Mouse (Mus musculus): ENCODE data around the gene 2310034G01Rik.

2310034G01Rik gene

GRCm38 (mm10) chr19:46329031-46329641 lies 21.0 kb downstream of the 2310034G01Rik start:
- in situ Hi-C loops (cut with MboI, MseI): no loop called here

GRCm38 (mm10) chr19:46328081-46329030 lies 21.7 kb downstream of the 2310034G01Rik start, which contains the start of gene Fbxl15:
TSS of gene Fbxl15 (plus strand) at chr19:46328184.
- in situ Hi-C loops (cut with MboI, MseI): no loop called here

GRCm38 (mm10) chr19:46327531-46328064 lies 22.5 kb downstream of the 2310034G01Rik start:
- in situ Hi-C loops (cut with MboI, MseI): no loop called here

- in situ Hi-C loops (cut with MboI, MseI): no loop called here
Measured at GRCm38 (mm10) chr19:46326756-46327305, 23.3 kb downstream of the 2310034G01Rik start, which contains the start of gene Psd. TSS of gene Psd (minus strand) at chr19:46327156.

- in situ Hi-C loops (cut with MboI, MseI): no loop called here
Measured at GRCm38 (mm10) chr19:46326019-46326755, 23.9 kb downstream of the 2310034G01Rik start.

GRCm38 (mm10) chr19:46324918-46325317 lies 25.2 kb downstream of the 2310034G01Rik start:
- in situ Hi-C loops (cut with MboI, MseI): no loop called here

- in situ Hi-C loops (cut with MboI, MseI): no loop called here
Measured at GRCm38 (mm10) chr19:46324366-46324765, 25.7 kb downstream of the 2310034G01Rik start.

GRCm38 (mm10) chr19:46323716-46324115 lies 26.4 kb downstream of the 2310034G01Rik start:
- in situ Hi-C loops (cut with MboI, MseI): no loop called here

GRCm38 (mm10) chr19:46322996-46323572 lies 27.0 kb downstream of the 2310034G01Rik start:
- in situ Hi-C loops (cut with MboI, MseI): no loop called here

- in situ Hi-C loops (cut with MboI, MseI): no loop called here
Measured at GRCm38 (mm10) chr19:46322144-46322995, 27.7 kb downstream of the 2310034G01Rik start.

- in situ Hi-C loops (cut with MboI, MseI): no loop called here
Measured at GRCm38 (mm10) chr19:46321101-46321943, 28.8 kb downstream of the 2310034G01Rik start.

- in situ Hi-C loops (cut with MboI, MseI): no loop called here
Measured at GRCm38 (mm10) chr19:46320076-46320785, 29.9 kb downstream of the 2310034G01Rik start.

GRCm38 (mm10) chr19:46318586-46319378 lies 31.3 kb downstream of the 2310034G01Rik start:
- in situ Hi-C loops (cut with MboI, MseI): no loop called here

GRCm38 (mm10) chr19:46318031-46318471 lies 32.1 kb downstream of the 2310034G01Rik start:
- in situ Hi-C loops (cut with MboI, MseI): no loop called here

GRCm38 (mm10) chr19:46317546-46317885 lies 32.6 kb downstream of the 2310034G01Rik start:
- in situ Hi-C loops (cut with MboI, MseI): no loop called here

- in situ Hi-C loops (cut with MboI, MseI): no loop called here
Measured at GRCm38 (mm10) chr19:46316846-46317545, 33.1 kb downstream of the 2310034G01Rik start.
